Mouse (Mus musculus) small intestine, adult 2 months (tissue): ENCODE results near the gene Fam227b. TPM values are rescaled to one million over a fixed set of nuclear protein-coding genes. Genes with fewer than 3 reads are reported as not detected.

Experiments
- H3K27ac ChIP-seq: fragments of 200-500 bp; 2 replicates; pipeline ENCODE4 v1.5.1; 2012; ENCODE audit warnings: low read depth, low read length, control low read depth, inconsistent platforms; ENCODE audit not compliant: insufficient read depth
- H3K27me3 ChIP-seq: fragments of 200-500 bp; 2 replicates; pipeline ENCODE4 v1.6.1; 2012; ENCODE audit warnings: mild to moderate bottlenecking, moderate library complexity, low read length, inconsistent platforms; ENCODE audit not compliant: control insufficient read depth, insufficient read depth
- H3K36me3 ChIP-seq: fragments of 200-500 bp; 2 replicates; pipeline ENCODE4 v1.6.1; 2012; ENCODE audit warnings: mild to moderate bottlenecking, low read length, control low read depth, inconsistent platforms; ENCODE audit not compliant: control insufficient read depth, insufficient read depth
- H3K4me1 ChIP-seq: fragments of 200-500 bp; 2 replicates; pipeline ENCODE4 v1.6.1; 2012; ENCODE audit warnings: low read length, inconsistent platforms, mixed read lengths; ENCODE audit not compliant: control insufficient read depth, insufficient read depth, insufficient read length
- H3K4me3 ChIP-seq: fragments of 200-500 bp; 2 replicates; pipeline ENCODE4 v1.5.1; 2012; ENCODE audit warnings: low read depth, mild to moderate bottlenecking, control low read depth, inconsistent platforms, low read length, moderate library complexity
- CTCF ChIP-seq: fragments of 200-500 bp; IDR thresholded peaks from 2 replicates; pipeline ENCODE4 v1.5.1; 2012; ENCODE audit warnings: low read depth, mild to moderate bottlenecking, control low read depth, inconsistent platforms, low read length, moderate library complexity, mixed read lengths; ENCODE audit not compliant: insufficient replicate concordance, insufficient read length; ENCODE audit errors: extremely low read depth
- POLR2A ChIP-seq: fragments of 200-500 bp; IDR thresholded peaks from 2 replicates; pipeline ENCODE4 v1.6.1; 2012; ENCODE audit warnings: low read depth, mild to moderate bottlenecking, control low read depth, inconsistent platforms, low read length, moderate library complexity
- WGBS: fragments of 180-500 bp; shearing (Covaris S2); methylation state at CpG from one replicate; pipeline ENCODE4 v1.1.7; 2018; 5-methylcytosine and 5-hydroxymethylcytosine counted together
- polyA plus RNA-seq: library from polyadenylated mRNA; depleted of rRNA; stranded (reverse); fragments of >200 nt; gene quantifications from 2 replicates; pipeline ENCODE4 v1.2.3, GENCODE M21; 2012

Gene Fam227b
- polyA plus RNA-seq, 1 experiment, result not detected

DNA sequence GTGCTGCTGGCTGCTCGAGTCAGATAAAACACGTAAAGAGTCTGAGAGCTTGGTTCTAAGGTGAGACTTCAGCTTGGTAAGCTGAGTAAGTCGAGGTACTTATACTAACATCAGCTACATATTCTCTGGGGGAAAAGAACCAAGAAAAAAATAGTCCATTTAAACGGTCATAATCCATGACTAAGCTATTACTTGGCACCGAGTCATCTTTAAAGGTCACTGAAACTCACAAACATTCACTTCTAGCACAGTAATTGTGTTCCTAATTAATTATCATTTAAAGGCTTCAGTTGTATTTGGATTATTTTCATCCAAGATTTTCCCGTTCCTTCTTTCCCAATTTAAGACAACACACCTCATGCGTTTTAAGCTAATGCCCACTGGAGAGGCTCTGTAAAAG lies 88.9 kb downstream of the Fam227b start:
- no peak overlapping the region for H3K27ac ChIP-seq
- H3K27me3 ChIP-seq, result no peaks in the 10 kb centered on the region
- 73% methylated on average over 7 of the region's 7 CpGs for WGBS
- TF ChIP-seq CTCF, result no peak
- no peak for TF ChIP-seq POLR2A
- no peaks in the 10 kb centered on the region for H3K4me1 ChIP-seq
- H3K4me3 ChIP-seq, result no peak overlapping the region
- H3K36me3 ChIP-seq, result no peaks in the 10 kb centered on the region

GRCm38 (mm10) chr2:126061037-126061773 lies 90.6 kb downstream of the Fam227b start:
- Histone ChIP-seq H3K4me3 (no peak overlapping the region), H3K36me3 (no peaks in the 10 kb centered on the region), H3K4me1 (no peaks in the 10 kb centered on the region), H3K27me3 (no peaks in the 10 kb centered on the region), H3K27ac (no peak overlapping the region)
- 76% methylated on average over 17 of the region's 17 CpGs for WGBS
- no peak for TF ChIP-seq CTCF
- no peak for TF ChIP-seq POLR2A

GRCm38 (mm10) chr2:126060595-126060994 lies 91.2 kb downstream of the Fam227b start:
- H3K27me3 ChIP-seq, result no peaks in the 10 kb centered on the region
- H3K27ac ChIP-seq, result no peak overlapping the region
- no peaks in the 10 kb centered on the region for H3K4me1 ChIP-seq
- H3K36me3 ChIP-seq, result no peaks in the 10 kb centered on the region
- 59% methylated on average over 4 of the region's 4 CpGs for WGBS
- TF ChIP-seq POLR2A (no peak), CTCF (no peak)
- no peak overlapping the region for H3K4me3 ChIP-seq

DNA sequence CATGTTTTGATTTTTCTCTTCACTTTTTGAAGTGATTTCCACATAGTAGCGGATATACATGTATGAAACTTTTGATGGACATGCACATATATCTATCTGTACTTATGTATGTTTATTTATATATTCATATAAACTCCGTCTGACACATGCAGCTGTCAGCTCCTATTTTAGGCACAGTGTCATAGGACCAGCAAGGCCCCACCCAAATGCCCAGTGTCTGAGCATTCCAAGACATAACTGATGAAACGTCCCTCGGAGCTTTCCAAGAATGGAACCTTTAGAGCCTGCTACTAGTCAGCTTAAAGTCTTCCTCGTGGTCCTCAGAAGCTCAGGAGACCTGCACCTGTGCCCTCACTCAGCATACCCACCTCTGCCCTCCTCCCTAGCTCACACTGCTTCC lies 98.1 kb downstream of the Fam227b start:
- Histone ChIP-seq H3K27ac (no peak overlapping the region), H3K4me1 (no peaks in the 10 kb centered on the region), H3K4me3 (no peak overlapping the region), H3K27me3 (no peaks in the 10 kb centered on the region), H3K36me3 (no peaks in the 10 kb centered on the region)
- no peak for TF ChIP-seq CTCF
- no peak for TF ChIP-seq POLR2A
- 67% methylated on average over 5 of the region's 5 CpGs for WGBS

DNA sequence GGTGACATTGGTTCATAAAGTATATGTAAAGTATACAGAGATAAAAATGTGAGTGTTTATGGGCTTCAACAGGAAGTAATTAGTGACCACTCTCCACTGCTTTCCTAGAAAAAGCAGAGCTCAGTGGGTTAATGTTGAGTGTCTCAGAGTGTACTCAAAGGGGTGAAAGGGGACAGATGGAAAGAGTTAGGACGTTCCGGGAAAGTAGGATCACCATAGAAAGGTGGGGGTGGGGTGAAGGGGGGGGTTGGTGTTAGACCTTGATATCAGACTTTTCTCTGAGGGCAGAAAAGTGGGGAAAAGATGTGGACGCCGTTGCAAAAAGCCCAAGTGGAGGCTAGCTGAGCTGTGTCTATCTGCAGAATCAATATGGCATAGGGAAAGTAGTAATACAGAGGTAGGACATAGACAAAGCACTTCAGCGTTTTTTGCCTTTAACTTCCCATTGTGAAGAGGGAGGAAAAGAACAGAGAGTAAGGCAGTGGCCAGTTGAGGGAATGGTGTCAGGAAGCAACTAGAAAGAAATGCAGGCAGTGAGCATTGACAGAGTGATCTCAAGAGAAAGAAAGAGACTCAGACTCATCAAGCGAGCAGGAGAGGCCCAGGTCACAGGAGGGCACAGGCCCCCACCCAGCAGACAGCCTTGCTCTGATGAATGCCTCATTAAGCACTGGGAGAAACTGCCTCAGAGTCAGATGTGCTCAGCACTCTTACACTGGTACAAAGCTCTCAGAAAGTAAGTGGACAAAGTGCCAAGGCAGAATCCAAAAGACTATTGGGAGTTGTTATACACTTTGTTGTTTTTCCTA lies 98.9 kb downstream of the Fam227b start:
- Histone ChIP-seq H3K27ac (no peak overlapping the region), H3K36me3 (no peaks in the 10 kb centered on the region), H3K27me3 (no peaks in the 10 kb centered on the region), H3K4me1 (no peaks in the 10 kb centered on the region), H3K4me3 (no peak overlapping the region)
- TF ChIP-seq CTCF (no peak), POLR2A (no peak)
- 55% methylated on average over 6 of the region's 6 CpGs for WGBS

- H3K4me1 ChIP-seq, result no peaks in the 10 kb centered on the region
- H3K36me3 ChIP-seq, result no peaks in the 10 kb centered on the region
- no peaks in the 10 kb centered on the region for H3K27me3 ChIP-seq
- no peak for TF ChIP-seq CTCF
- TF ChIP-seq POLR2A, result no peak
- H3K27ac ChIP-seq, result no peak overlapping the region
- 75% methylated on average over 5 of the region's 5 CpGs for WGBS
- H3K4me3 ChIP-seq, result no peak overlapping the region
Measured at GRCm38 (mm10) chr2:126045621-126046020, 106.2 kb downstream of the Fam227b start.

GRCm38 (mm10) chr2:126042674-126043073 lies 109.1 kb downstream of the Fam227b start:
- WGBS, result 76% methylated on average over 3 of the region's 3 CpGs
- Histone ChIP-seq H3K36me3 (no peaks in the 10 kb centered on the region), H3K4me1 (no peaks in the 10 kb centered on the region), H3K27ac (no peak overlapping the region), H3K4me3 (no peak overlapping the region), H3K27me3 (no peaks in the 10 kb centered on the region)
- TF ChIP-seq CTCF (no peak), POLR2A (no peak)
